Mouse (Mus musculus): ENCODE measurements around the gene Adk. TPM values are rescaled to one million over a fixed set of nuclear protein-coding genes. Genes with fewer than 3 reads are reported as not detected.

Gene Adk
- total RNA-seq, 2 experiments from 2014 or later, result 114 to 134 TPM

- DNase-seq, result no peak
Measured at GRCm38 (mm10) chr14:21268229-21268628, 215.9 kb downstream of the Adk start.

- no peak for DNase-seq
Measured at GRCm38 (mm10) chr14:21271472-21271871, 219.1 kb downstream of the Adk start.

GRCm38 (mm10) chr14:21275786-21276185, 223.4 kb downstream of the Adk start:
- DNase-seq, result no peak

GRCm38 (mm10) chr14:21278290-21278689, 225.9 kb downstream of the Adk start:
- DNase-seq, result no peak

GRCm38 (mm10) chr14:21278907-21279535, 226.6 kb downstream of the Adk start:
- no peak for DNase-seq

- no peak for DNase-seq
Measured at GRCm38 (mm10) chr14:21280451-21280850, 228.1 kb downstream of the Adk start.

- DNase-seq, result no peak
Measured at GRCm38 (mm10) chr14:21281506-21281905, 229.1 kb downstream of the Adk start.

- DNase-seq, result no peak
Measured at GRCm38 (mm10) chr14:21284116-21284515, 231.7 kb downstream of the Adk start.

- DNase-seq, result no peak
Measured at GRCm38 (mm10) chr14:21284847-21285246, 232.5 kb downstream of the Adk start.

- DNase-seq, result no peak
Measured at GRCm38 (mm10) chr14:21286274-21286673, 233.9 kb downstream of the Adk start.

GRCm38 (mm10) chr14:21287726-21288442, 235.5 kb downstream of the Adk start:
- no peak for DNase-seq

- no peak for DNase-seq
Measured at GRCm38 (mm10) chr14:21299743-21300142, 247.4 kb downstream of the Adk start.

- DNase-seq, result peak in 1 of 2 experiments; percentile 24
Measured at GRCm38 (mm10) chr14:21304815-21305214, 252.4 kb downstream of the Adk start.

- no peak for DNase-seq
Measured at GRCm38 (mm10) chr14:21308349-21308936, 256.1 kb downstream of the Adk start.

- DNase-seq, result no peak
Measured at GRCm38 (mm10) chr14:21310530-21310929, 258.2 kb downstream of the Adk start.

GRCm38 (mm10) chr14:21313561-21314342, 261.4 kb downstream of the Adk start:
- DNase-seq, result no peak

GRCm38 (mm10) chr14:21314466-21314865, 262.1 kb downstream of the Adk start:
- no peak for DNase-seq

GRCm38 (mm10) chr14:21334826-21335225, 282.5 kb downstream of the Adk start:
- DNase-seq, result no peak

GRCm38 (mm10) chr14:21335691-21336314, 283.4 kb downstream of the Adk start:
- DNase-seq, result no peak

GRCm38 (mm10) chr14:21337948-21338347, 285.6 kb downstream of the Adk start:
- DNase-seq, result no peak

GRCm38 (mm10) chr14:21341195-21341594, 288.8 kb downstream of the Adk start:
- no peak for DNase-seq

GRCm38 (mm10) chr14:21342984-21343383, 290.6 kb downstream of the Adk start:
- DNase-seq, result no peak

All from adrenal gland, postnatal 36 days (tissue).